Mouse (Mus musculus): Measurements from ENCODE around the gene Dzip1.

Gene Dzip1

DNA sequence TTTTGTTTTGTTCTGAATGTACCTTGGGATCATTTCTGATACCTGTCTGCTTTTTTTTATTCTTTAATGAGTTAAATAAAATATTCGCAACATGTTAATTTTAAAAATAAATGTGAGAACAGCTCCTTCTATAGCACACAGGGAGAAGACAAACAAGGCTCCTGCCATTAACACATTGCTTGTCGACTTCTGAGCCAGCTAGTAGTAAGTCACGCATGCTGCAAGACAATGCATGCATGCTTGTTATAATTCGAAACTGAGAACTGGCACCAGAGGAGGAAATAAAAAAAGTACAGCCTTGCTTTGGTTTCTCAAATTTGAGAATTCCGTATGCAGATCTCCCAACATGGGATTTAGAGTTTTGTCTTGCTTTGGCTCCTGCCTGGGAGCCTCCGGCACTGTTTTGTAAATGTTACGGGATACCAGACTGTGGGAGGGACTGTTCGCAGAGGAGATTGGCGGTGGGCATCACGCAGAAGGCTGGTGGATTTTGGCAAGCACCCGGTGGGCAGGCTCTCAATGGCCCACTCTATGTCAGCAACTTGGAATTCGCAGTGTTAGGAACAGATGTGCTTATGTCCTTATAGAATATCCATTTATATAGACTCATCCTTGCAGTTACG lies 57.0 kb downstream of the Dzip1 start:
- no peak for DNase-seq

DNA sequence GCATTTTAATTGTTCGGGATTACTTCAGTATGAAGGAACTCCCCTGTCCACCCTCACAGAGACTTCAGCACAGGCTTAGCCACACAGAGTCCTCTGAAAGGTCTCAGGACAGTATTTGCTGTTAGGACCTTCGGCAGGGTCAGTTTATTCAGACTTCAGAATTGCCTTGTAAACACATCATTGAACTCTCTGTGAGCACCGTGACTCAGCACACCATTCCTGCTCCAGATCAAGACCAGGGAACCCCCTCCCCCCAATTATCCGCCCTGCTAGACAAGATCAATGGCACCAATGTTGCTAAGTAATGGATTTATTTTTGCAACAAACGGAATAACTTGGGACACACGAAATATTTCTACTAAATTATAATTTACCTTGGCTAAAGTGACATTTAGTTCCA lies 57.9 kb downstream of the Dzip1 start:
- no peak for DNase-seq

- DNase-seq: no peak
Observed at GRCm38 (mm10) chr14:118866014-118866811, 59.0 kb downstream of the Dzip1 start.

GRCm38 (mm10) chr14:118864905-118865304 lies 60.4 kb downstream of the Dzip1 start:
- no peak for DNase-seq

DNA sequence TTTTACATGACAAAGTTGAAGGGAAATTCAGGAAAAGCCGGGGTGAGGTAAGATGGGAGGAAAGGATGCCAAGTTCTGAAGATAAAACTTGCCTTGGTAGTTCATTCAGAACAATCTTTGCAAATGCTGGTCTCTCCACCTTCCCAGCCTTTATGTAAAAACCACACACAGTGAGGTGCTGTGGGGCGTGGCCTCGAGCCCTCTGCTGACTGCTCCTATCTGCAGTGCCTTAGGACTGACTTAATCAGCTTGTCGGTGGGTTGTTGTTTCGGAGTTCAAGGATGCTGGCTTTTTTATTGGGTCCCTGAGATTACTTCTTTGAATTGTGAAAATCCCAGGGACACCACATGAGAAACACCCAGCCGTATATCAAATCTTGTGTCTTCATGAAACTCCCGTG lies 63.0 kb downstream of the Dzip1 start:
- no peak for DNase-seq

DNA sequence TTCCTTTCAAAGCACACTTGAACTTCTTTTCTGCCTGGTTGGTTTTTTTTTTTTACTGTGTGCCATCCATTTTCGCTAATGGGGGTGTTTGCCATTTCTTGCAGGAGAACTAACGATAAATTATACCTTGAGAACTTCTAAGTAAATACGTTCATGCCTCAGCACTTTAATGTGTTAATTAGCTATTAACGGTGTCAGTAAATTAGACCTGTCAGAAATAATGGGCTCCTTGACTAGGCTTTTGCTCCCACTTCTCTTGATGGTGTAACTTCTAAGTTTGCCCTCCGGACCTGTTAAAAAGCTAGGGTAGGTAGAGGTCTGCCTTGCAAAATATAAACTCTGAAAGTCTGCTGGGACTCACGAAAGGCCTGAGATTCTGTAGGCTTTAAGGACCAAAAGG lies 66.9 kb downstream of the Dzip1 start:
- DNase-seq: no peak

DNA sequence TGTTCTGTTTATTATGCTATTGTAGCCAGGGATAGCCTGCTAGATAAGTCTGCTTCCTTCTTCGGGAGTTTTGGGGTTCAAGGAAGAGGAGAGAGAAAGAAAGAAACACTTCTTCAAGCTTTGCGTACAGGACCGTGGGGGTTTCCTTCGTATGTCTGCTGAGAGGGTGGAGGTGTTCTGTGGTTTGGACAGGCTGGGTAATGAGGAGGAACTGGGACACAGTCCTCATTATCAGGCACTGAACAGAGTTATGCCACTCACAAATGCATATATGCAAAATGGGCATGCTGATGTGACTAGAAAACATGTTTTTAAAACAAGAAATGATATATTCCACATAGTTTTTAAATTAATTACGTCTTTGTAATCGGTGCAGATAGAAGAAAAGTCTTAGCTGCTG lies 68.7 kb downstream of the Dzip1 start:
- no peak for DNase-seq

DNA sequence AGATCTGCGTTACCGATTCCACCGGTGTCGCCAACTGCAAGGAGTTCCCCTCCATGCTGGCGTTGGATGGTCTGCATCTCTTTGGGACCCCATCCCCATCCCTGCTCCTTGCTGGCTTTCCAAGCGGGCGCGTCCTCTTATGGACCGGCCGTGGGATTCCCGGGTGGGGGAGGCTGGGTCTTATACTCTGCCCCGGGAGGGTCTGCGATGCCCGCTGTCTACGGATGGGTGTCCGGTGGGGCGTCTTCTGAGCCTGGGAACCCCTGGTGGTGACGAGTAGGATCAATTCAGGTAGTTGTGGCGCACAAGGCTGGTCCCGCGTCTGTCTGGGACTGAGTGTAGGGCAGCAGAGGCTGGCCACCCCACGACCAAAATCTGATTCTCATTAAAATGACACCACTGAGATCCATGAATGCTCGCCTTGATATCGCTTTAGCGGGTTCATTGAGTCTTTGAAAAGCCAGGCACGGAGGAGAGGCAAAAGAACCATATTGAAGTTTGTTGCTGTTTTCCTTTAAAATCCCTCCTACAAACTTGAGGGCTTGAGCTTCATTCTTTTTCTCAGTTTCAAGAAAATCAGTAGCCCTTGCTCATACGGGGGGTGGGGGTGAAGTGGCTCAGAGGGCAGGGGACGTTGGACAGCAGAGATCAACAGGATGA lies 70.0 kb downstream of the Dzip1 start:
- no peak for DNase-seq

DNA sequence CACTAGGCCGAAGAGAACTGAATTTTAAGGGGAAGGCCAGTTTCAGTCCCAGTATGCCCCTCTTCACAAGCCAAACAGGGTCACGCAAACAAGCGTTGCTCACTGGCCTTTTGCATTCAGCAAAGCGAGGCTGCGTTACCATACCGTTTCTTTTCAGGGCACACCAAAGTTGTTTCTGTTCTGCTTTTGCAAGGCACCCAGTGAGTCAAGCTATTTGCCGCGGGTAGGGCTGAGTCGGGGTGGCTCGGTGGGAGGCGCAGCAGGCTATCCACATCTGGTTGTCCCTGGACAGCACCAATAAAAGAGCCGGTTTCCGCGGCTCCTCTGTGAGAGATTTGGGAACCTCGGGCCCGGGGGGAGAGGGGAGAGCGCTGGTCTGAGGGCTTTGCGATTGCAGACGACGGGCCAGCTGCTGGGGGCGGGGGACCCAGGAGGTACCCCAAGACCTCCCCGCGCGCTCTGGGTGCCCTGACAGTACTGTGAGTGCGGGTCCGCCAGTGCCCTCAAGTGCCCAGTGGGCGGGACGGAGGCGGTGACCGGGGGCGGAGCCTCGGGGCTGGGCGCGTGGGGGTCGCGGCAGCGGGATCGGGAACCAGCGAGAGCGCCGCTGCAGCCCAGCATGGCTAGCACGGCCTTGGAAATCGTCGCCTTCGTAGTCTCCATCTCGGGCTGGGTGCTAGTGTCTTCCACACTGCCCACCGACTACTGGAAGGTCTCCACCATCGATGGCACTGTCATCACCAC lies 70.7 kb downstream of the Dzip1 start:
- DNase-seq: peak; percentile 60 to 62

DNA sequence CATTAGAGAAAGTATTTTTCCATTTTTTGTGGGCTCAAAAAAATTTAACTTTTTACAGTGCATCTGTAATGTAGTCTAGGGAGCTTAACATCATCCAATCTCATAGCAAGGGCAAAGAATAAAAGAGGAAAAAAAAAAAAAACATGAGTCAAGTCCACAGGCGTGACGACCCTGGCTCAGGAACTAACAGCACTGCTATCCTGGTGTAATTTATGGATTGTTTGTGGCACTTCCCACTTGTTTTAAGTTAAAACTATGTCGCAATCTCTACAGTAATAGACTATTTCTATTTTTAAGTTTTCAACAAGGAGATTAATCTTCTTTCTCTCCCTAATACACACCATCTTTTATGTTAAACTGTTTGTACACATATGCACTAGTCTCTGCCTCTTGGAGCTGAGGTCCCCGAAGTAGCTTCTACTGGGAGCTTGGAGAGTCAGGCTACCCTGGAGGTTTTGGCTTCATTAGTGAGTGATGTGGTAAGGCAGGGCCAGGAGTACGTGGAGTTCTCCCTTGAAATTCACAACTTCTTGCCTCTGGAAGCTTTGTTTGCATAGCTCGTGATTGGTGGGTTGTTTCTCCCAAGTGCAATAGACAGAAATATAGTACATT lies 73.7 kb downstream of the Dzip1 start:
- peak in 1 of 2 experiments; percentile 21 for DNase-seq

- peak in 1 of 2 experiments; percentile 42 for DNase-seq
Observed at GRCm38 (mm10) chr14:118850696-118851035, 74.6 kb downstream of the Dzip1 start.

DNA sequence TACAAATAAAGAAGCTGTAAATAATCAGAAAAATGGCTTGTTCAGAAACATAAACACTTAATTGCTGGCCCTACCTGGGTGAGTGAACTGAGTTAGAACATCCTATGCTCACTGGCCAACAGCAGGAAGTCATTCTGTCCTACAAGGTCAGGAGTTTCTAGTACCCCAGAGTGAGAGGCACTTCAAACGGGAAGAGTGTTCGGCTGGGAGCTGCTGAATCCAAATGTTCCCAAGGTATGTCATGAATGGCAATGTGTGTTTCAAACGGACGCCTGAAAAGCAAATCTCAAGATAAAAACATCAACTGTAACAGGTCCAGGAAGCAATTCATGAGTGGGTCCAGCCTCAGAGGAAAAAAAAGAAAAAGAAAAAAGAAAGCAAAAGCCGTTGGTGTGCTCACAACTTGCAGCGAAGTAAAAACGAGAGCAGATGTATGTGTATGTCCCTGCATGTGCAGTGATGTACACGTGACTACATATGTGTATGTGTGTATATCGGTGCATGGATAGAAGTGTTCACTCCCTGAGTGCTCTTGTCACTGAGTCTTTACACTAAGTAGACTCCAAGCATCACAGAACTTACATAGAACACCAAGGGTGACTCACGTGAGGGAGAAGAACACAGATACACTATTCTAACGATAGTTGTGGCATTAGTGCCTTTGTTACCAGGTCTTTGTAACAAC lies 75.1 kb downstream of the Dzip1 start:
- DNase-seq: peak; percentile 32 to 59

GRCm38 (mm10) chr14:118848171-118848570 lies 77.1 kb downstream of the Dzip1 start:
- peak; percentile 36 to 70 for DNase-seq

DNA sequence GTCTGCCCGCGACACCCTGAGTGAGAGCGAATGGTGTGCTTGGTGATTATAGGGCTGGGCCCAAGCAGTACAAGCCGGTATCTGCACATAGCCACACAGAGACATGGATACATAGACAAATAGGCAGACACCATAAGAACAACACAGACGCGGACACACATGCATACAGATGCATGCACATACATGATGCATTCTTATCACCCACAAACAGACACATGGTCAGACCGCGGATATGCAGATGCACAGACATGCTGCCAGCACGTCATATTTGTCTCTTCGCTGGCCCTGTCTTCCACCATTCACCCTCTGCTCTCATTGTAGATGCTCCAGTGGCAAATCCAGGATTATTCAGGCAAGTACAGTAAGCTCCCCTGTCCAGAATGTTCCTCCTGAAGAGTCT lies 78.4 kb downstream of the Dzip1 start:
- DNase-seq: no peak

DNA sequence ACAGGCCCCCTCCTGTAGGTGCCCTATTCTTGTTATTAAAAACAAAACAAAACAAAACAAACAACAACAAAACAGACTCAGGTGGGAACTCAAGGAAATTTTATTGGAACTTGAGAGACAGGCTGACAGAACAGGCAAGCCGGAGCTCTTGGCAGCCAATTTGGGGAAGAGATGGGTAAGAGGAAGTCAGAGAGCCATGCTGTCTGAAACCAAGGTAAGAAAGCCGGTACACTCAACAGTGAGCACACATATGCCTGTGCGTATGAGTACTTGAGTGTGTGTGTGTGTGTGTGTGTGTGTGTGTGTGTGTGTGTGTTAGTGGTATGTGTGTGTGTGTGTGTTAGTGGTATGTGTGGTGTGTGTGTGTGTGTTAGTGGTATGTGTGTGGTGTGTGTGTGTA lies 82.9 kb downstream of the Dzip1 start:
- no peak for DNase-seq

DNA sequence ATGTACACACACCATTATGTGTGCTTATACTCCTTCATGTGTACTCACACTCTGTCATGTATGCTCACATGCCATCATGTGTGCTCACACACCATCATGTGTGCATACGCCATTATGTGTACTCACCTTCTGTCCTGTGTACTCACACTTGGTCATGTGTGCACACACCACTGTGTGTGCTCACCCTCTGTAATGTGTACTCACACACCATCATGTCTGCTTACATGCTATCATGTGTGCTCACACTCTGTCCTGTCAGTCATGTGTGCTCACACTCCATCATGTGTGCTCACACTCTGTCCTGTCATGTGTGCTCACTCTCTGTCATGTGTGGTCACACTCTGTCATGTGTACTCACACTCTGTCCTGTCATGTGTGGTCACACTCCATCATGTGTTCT lies 85.2 kb downstream of the Dzip1 start:
- DNase-seq: no peak

GRCm38 (mm10) chr14:118839416-118839815 lies 85.8 kb downstream of the Dzip1 start:
- no peak for DNase-seq

DNA sequence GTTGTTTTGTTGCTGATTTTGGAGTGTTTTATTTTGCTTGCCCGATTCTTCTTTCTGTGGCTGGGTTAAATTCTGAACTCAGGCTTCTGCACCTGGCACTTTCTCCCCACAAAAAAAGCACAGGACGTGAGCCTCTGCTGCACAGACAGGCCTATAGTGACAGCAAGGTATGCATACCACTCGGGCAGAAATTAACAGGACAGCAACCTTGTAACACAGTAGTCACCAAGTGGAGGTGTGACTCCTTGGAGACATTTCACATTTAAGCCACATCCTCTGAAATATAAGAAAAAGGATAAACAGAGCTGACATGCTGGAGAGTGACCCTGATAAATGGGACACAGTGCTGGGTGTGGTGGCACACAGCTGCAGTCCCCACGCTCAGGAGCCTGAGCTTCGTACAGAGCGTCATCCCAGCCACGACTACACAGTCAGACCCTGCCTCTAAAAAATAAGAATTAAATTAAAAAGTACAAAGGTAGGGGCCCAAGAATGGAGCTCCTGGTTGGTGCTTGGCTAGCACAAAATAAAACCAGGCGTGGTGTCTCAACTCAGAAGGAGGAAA lies 86.6 kb downstream of the Dzip1 start:
- no peak for DNase-seq

DNA sequence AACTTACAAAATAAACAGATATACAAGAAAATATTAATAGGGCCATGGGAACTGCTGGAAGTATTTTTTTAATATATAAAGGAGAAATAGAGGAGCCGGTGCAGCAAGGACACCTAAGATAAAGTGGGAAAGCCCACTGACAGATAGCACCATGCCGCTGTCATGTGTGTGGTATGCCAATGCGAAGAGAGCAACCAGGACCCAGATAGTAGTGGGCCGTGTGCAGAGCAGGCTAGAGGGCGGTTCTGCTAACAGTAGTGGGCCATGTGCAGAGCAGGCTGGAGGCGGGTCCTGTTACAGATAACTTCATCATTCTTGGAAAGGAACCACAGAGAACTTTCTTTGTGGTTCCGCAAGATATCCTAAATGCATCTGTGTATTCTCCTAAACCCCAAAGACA lies 88.5 kb downstream of the Dzip1 start:
- DNase-seq: no peak

DNA sequence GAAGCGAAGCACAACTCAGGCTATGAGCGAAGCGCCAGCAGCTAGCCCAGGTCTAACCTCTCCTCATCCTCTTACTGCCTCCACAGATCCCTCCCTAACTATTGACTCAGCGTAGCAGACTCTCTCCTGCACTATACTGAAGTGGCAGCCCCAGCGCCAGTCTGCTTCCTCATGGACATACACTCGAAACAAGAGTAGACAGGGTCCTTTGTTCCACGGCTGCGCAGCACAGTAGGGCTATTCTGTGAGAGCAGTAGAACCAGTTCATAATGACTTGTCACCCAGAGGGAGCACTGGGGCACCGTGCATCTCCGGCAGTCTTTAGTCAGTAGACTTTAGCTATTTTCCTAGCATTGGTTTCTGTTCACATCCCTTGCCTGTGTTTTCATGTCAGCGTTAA lies 89.1 kb downstream of the Dzip1 start:
- DNase-seq: peak in 1 of 2 experiments; percentile 42

GRCm38 (mm10) chr14:118834313-118834712 lies 90.9 kb downstream of the Dzip1 start:
- peak in 1 of 2 experiments; percentile 23 for DNase-seq

DNA sequence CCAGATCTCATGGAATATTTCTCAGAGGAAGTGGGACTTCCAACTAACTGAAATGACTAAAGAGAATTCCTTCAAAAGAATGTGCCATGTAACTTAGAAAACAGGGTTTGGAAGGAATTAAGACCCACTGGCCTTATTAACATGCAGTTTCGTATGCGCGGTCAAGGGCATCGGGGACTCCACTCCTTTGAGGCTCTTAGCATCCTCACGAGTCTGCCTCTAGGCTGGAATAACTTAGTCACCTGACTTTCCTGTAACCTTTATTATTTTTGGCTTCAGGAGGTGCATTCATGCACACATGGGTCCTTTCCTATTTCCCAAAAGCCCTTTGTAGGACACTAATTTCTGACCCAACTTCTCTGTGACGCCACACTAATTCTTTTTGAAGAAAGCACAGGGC lies 92.0 kb downstream of the Dzip1 start:
- DNase-seq: no peak
